Mouse (Mus musculus) hindbrain, embryonic 15.5 days (tissue): ENCODE results near the gene Arhgap25. TPM values are rescaled to one million over a fixed set of nuclear protein-coding genes. Genes with fewer than 3 reads are reported as not detected.

ENCODE experiments used
- ATAC-seq: fragments of 200-750 bp; cut with Nextera tagmentation; 2 replicates; pipeline ENCODE4 v1.8.0; 2017; ENCODE audit warnings: low read depth, moderate number of reproducible peaks, moderate TSS enrichment; ENCODE audit not compliant: low FRiP score
- H3K27ac ChIP-seq: fragments of 300-500 bp; sonication (generic); replicated peaks from 2 replicates; pipeline ENCODE4 v1.5.1; 2015; ENCODE audit warnings: mild to moderate bottlenecking, inconsistent platforms
- H3K27me3 ChIP-seq: fragments of 300-500 bp; sonication (generic); 2 replicates; pipeline ENCODE4 v1.6.1; 2015; ENCODE audit warnings: control low read depth, inconsistent platforms
- H3K36me3 ChIP-seq: fragments of 300-500 bp; sonication (generic); 2 replicates; pipeline ENCODE4 v1.6.1; 2015; ENCODE audit warnings: control low read depth, inconsistent platforms
- H3K4me1 ChIP-seq: fragments of 300-500 bp; sonication (generic); replicated peaks from 2 replicates; pipeline ENCODE4 v1.6.1; 2015; ENCODE audit warnings: control low read depth, inconsistent platforms
- H3K4me2 ChIP-seq: fragments of 300-500 bp; sonication (generic); 2 replicates; pipeline ENCODE4 v1.6.1; 2015; ENCODE audit warnings: moderate library complexity, mild to moderate bottlenecking, inconsistent platforms
- H3K4me3 ChIP-seq: fragments of 300-500 bp; sonication (generic); 2 replicates; pipeline ENCODE4 v1.5.1; 2015; ENCODE audit warnings: mild to moderate bottlenecking, inconsistent platforms
- H3K9ac ChIP-seq: fragments of 300-500 bp; sonication (generic); 2 replicates; pipeline ENCODE4 v1.6.1; 2015; ENCODE audit warnings: inconsistent platforms
- H3K9me3 ChIP-seq: fragments of 300-500 bp; sonication (generic); 2 replicates; pipeline ENCODE4 v1.6.1; 2016; ENCODE audit warnings: control low read depth, inconsistent platforms
- WGBS: fragments of 180-500 bp; shearing (Covaris S2); methylation state at CpG from one replicate; pipeline ENCODE4 v1.1.7; 2015; 5-methylcytosine and 5-hydroxymethylcytosine counted together
- polyA plus RNA-seq: library from polyadenylated mRNA; unstranded; fragments of >200 nt; fragmentation: Nextera tagmentation; extraction: Ambion mirVana; gene quantifications from 2 replicates; pipeline ENCODE4 v1.2.1, GENCODE M21; 2015

The Arhgap25 gene
- polyA plus RNA-seq, 1 experiment from 2014 or later = 2.2 TPM

- no peak overlapping the region for H3K4me2 ChIP-seq
- WGBS = 57% methylated on average over 7 of the region's 7 CpGs
- ATAC-seq = no peak
These were observed 19.2 kb upstream of the Arhgap25 start for GRCm38 (mm10) chr6:87552054-87552807.

GRCm38 (mm10) chr6:87547836-87548235, 14.8 kb upstream of the Arhgap25 start:
- Histone ChIP-seq H3K27me3 (no peaks in the 10 kb centered on the region), H3K27ac (no peak overlapping the region), H3K36me3 (no peaks in the 10 kb centered on the region), H3K9ac (no peak overlapping the region), H3K4me3 (no peak overlapping the region), H3K4me2 (no peak overlapping the region), H3K9me3 (no peaks in the 10 kb centered on the region), H3K4me1 (no peaks in the 10 kb centered on the region)
- WGBS = 85% methylated on average over 7 of the region's 7 CpGs
- ATAC-seq = no peak

More at GRCm38 (mm10) chr6:87552054-87552807, 19.2 kb upstream of the Arhgap25 start:
- Histone ChIP-seq H3K9me3 (no peaks in the 10 kb centered on the region), H3K36me3 (no peaks in the 10 kb centered on the region), H3K4me3 (no peak overlapping the region), H3K27ac (no peak overlapping the region), H3K27me3 (no peaks in the 10 kb centered on the region), H3K9ac (no peak overlapping the region), H3K4me1 (no peaks in the 10 kb centered on the region)

GRCm38 (mm10) chr6:87547431-87547830, 14.4 kb upstream of the Arhgap25 start:
- ATAC-seq = no peak
- H3K36me3 ChIP-seq = no peaks in the 10 kb centered on the region

GRCm38 (mm10) chr6:87545331-87546217, 12.5 kb upstream of the Arhgap25 start:
- no peak overlapping the region for H3K4me2 ChIP-seq
- 16% methylated on average over 1 of the region's 1 CpGs for WGBS
- H3K27ac ChIP-seq = no peak overlapping the region
- no peak overlapping the region for H3K9ac ChIP-seq
- no peaks in the 10 kb centered on the region for H3K36me3 ChIP-seq
- no peaks in the 10 kb centered on the region for H3K4me1 ChIP-seq
- H3K27me3 ChIP-seq = no peaks in the 10 kb centered on the region
- no peaks in the 10 kb centered on the region for H3K9me3 ChIP-seq
- ATAC-seq = peak; percentile 87
- H3K4me3 ChIP-seq = no peak overlapping the region

More at GRCm38 (mm10) chr6:87547431-87547830, 14.4 kb upstream of the Arhgap25 start:
- 92% methylated on average over 4 of the region's 4 CpGs for WGBS
- no peak overlapping the region for H3K4me3 ChIP-seq
- H3K27me3 ChIP-seq = no peaks in the 10 kb centered on the region
- H3K4me1 ChIP-seq = no peaks in the 10 kb centered on the region
- H3K4me2 ChIP-seq = no peak overlapping the region
- no peak overlapping the region for H3K9ac ChIP-seq
- no peak overlapping the region for H3K27ac ChIP-seq
- no peaks in the 10 kb centered on the region for H3K9me3 ChIP-seq

- no peak overlapping the region for H3K4me2 ChIP-seq
- H3K36me3 ChIP-seq = no peaks in the 10 kb centered on the region
- no peak overlapping the region for H3K4me3 ChIP-seq
- H3K27me3 ChIP-seq = no peaks in the 10 kb centered on the region
- no peak overlapping the region for H3K9ac ChIP-seq
- no peaks in the 10 kb centered on the region for H3K4me1 ChIP-seq
- no peaks in the 10 kb centered on the region for H3K9me3 ChIP-seq
- ATAC-seq = no peak
- no peak overlapping the region for H3K27ac ChIP-seq
- 75% methylated on average over 9 of the region's 9 CpGs for WGBS
These were observed 9.0 kb upstream of the Arhgap25 start for GRCm38 (mm10) chr6:87542027-87542426.

GRCm38 (mm10) chr6:87541171-87541571, 8.1 kb upstream of the Arhgap25 start:
- Histone ChIP-seq H3K4me1 (no peaks in the 10 kb centered on the region), H3K27ac (no peak overlapping the region), H3K9me3 (no peaks in the 10 kb centered on the region), H3K36me3 (no peaks in the 10 kb centered on the region), H3K4me3 (no peak overlapping the region), H3K9ac (no peak overlapping the region), H3K4me2 (no peak overlapping the region), H3K27me3 (no peaks in the 10 kb centered on the region)
- no peak for ATAC-seq
- WGBS = 87% methylated on average over 6 of the region's 6 CpGs

- Histone ChIP-seq H3K27ac (no peak overlapping the region), H3K27me3 (no peaks in the 10 kb centered on the region), H3K4me1 (no peaks in the 10 kb centered on the region), H3K9me3 (no peaks in the 10 kb centered on the region), H3K4me3 (no peak overlapping the region), H3K9ac (no peak overlapping the region), H3K36me3 (no peaks in the 10 kb centered on the region), H3K4me2 (no peak overlapping the region)
- WGBS = 79% methylated on average over 15 of the region's 15 CpGs
- ATAC-seq = no peak
These were observed 5.6 kb upstream of the Arhgap25 start for GRCm38 (mm10) chr6:87538376-87539270.

GRCm38 (mm10) chr6:87537678-87538077, 4.6 kb upstream of the Arhgap25 start:
- 66% methylated on average over 5 of the region's 5 CpGs for WGBS

GRCm38 (mm10) chr6:87536270-87536669, 3.2 kb upstream of the Arhgap25 start:
- ATAC-seq = no peak
- no peaks in the 10 kb centered on the region for H3K27me3 ChIP-seq
- no peak overlapping the region for H3K9ac ChIP-seq
- H3K4me2 ChIP-seq = no peak overlapping the region
- H3K4me3 ChIP-seq = no peak overlapping the region
- H3K4me1 ChIP-seq = no peaks in the 10 kb centered on the region
- H3K36me3 ChIP-seq = no peaks in the 10 kb centered on the region
- no peak overlapping the region for H3K27ac ChIP-seq
- no peaks in the 10 kb centered on the region for H3K9me3 ChIP-seq
- WGBS = 68% methylated on average over 8 of the region's 8 CpGs

More at GRCm38 (mm10) chr6:87537678-87538077, 4.6 kb upstream of the Arhgap25 start:
- H3K9me3 ChIP-seq = no peaks in the 10 kb centered on the region
- no peaks in the 10 kb centered on the region for H3K27me3 ChIP-seq
- H3K4me3 ChIP-seq = no peak overlapping the region
- H3K36me3 ChIP-seq = no peaks in the 10 kb centered on the region
- no peak overlapping the region for H3K27ac ChIP-seq
- no peaks in the 10 kb centered on the region for H3K4me1 ChIP-seq
- no peak overlapping the region for H3K9ac ChIP-seq
- no peak overlapping the region for H3K4me2 ChIP-seq
- ATAC-seq = no peak

- Histone ChIP-seq H3K27ac (no peak overlapping the region), H3K9me3 (no peaks in the 10 kb centered on the region), H3K4me3 (no peak overlapping the region), H3K36me3 (no peaks in the 10 kb centered on the region), H3K27me3 (no peaks in the 10 kb centered on the region), H3K9ac (no peak overlapping the region), H3K4me2 (no peak overlapping the region), H3K4me1 (no peaks in the 10 kb centered on the region)
- WGBS = 72% methylated on average over 9 of the region's 9 CpGs
- no peak for ATAC-seq
These were observed 2.6 kb upstream of the Arhgap25 start for GRCm38 (mm10) chr6:87535651-87536050.

- ATAC-seq = no peak
- Histone ChIP-seq H3K4me3 (no peak overlapping the region), H3K4me1 (no peaks in the 10 kb centered on the region), H3K27ac (no peak overlapping the region), H3K27me3 (no peaks in the 10 kb centered on the region), H3K9ac (no peak overlapping the region), H3K36me3 (no peaks in the 10 kb centered on the region), H3K9me3 (no peaks in the 10 kb centered on the region), H3K4me2 (no peak overlapping the region)
- 88% methylated on average over 9 of the region's 9 CpGs for WGBS
These were observed 2.0 kb upstream of the Arhgap25 start for GRCm38 (mm10) chr6:87534855-87535575.
